Mouse (Mus musculus): ENCODE results near the gene Cdc6.
"Not testable (repeated sequence)": the region's sequence is repeated elsewhere in the genome, so short reads cannot be mapped to it uniquely, and the experiment has no call there.

Cdc6 gene

DNA sequence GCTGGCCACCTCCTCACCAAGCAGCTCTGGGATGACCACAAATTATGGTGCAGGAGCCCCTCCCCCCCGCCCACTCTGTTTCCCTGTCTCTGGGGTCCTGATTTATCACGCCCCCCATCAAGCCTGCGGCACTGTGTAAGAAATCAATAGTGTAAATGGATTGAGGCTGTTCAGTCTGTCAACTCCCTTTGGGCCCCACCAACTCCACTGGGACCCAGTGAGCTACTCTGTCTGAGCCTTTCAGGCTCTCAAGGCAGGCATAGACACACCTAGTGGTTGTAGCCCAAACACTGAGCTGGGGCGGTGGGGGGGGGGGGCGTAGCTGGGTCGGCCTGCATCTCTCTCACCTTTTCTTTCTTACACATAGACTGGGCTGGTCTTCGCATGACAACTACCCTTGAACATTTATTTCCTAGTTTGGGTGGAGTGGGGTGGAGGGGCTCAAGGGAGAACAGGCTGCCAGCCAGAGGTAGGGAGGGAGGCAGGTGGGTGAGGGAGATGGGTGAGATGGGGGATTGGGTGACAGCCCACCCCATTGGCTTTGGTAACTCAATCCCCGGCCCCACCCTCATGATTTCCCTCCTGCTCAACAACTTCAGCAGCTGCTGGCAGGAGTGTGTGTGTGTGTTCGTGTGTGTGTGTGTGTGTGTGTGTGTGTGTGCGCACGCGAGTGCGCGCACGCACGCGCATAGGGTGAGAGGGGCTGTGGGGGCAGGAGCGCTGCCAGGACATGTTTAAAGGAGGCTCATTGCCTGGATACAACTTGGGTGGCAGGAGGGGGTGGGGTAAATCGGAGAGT, 24.9 kb downstream of the Cdc6 start:
- no peak for DNase-seq

DNA sequence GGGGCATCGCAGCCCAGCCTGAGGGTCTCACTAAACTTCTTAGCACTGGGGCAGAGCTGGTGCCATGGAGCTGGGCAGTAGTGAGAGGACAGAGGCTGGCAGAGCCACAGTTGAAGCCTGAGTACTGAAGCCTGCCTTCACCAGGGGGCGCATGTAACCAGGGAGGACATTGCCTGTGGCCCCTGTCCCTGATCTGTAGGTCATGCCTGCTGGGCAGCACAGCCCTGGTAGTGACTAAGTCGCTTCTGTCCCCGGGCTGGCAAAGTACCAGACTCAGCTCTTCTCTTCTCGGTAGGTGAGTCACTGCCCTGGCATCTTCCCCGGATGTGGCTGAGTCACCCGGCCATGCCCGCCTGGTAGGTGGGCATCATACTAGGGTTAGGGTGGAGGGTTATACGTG, 25.6 kb downstream of the Cdc6 start:
- DNase-seq: peak; percentile 90

DNA sequence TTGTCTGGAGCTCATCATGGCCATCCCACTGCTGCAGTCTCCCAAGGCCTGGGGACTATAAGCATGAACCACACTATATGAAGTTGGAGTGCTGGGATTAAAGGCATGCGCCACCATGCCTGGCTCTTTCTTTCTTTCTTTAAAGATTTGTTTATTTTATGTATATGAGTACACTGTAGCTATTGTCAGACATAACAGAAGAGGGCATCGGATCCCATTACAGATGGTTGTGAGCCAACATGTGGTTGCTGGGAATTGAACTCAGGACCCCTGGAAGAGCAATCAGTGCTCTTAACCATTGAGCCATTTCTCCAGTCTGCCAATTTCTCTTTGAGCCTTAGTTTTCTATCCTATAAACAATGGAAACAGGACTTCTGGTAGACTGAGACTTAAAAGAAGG, 26.2 kb downstream of the Cdc6 start:
- not testable (repeated sequence) for DNase-seq

DNA sequence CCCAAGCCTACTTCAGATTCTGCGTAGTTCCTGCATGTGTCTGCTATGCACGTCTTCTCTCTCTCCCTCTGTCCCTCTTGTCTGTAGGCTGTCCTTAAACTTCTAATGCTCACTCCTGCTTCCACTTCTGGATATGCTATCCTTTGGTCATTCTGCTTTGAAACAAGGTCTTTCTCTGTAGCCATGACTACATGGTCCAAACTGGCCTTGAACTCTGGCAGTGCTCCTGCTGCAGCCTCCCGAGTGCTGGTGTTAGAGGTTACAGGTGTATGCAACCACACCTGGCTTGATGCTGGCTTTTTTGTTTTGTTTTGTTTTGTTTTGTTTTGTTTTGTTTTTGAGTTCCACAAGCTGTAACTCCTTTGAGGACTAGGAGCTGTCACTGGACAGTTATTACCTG, 26.8 kb downstream of the Cdc6 start:
- DNase-seq: no peak

DNA sequence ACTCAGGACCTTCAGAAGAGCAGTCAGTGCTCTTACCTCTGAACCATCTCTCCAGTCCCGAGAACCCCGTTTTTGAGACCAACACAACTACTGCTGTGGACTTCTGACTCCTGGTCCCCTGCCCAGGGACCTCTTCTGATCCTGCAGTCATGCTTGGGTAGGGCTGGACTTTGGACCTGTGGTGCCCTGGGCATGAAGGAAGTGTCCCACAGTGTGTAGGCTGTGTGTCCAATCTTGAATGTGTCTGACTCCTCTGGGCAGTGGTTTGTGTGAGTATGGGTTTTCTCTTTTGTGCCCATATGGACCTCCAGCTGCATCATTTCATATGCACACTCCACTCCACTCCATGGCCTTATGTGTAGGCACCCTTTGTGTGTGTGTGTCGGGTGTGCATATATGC, 27.5 kb downstream of the Cdc6 start:
- DNase-seq: no peak

DNA sequence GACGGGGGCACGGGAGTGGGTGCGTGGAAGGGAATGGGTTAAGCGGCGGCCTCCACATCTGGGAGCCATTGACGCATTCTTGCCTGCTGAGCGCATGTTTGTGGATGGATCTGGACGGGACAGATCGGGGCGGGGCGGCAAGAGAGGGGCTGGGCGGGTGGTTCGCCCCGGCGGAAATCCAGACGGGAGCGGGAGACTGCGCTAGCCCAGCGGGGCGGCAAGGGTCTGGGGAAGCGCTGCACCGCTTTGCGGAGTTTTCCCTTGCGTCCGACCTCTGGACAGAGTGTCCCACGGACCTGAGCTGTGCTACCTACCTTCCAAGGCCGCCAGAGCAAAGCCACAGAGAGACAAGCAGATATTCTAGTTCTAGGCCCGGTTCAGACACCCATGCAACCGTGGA, 28.6 kb downstream of the Cdc6 start:
- peak; percentile 89 for DNase-seq

DNA sequence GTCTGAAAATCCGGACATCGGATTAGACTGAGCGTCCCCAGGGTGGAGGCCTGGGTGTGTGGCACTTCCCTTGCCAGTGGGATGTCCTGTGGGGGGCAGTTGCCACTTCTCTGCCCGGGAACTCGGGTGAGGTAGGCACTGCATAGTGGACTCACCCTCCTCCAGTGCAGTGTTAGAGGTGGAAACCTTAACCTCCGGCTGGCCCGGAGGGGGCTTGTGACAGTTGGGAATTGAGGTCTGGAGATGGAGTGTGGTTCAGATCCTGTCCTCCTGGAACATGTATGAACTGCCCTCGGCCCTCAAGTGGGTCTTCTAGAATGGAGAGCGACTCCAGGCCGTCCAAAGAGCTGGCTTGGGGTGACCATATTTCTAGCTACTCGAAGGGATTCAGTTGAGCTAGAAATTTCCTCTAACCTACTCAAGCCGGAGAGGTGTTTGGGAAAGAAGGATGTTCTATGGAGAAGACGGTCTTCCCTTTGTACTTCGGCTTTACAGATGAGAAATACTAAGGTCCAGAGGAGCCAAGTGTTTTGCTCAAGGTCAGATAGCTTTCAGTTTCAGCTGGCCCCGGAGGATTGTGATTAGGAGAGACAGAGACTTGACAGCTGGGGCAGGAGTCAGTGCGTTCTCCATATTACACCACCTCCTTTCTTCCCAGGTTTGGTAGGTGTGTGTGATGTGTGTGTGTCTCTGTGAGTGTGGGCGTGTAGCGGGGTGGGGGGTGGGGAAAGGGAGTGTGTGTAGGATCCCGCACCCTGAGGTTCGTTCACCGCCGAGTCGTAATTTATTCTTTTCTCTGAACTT, 29.2 kb downstream of the Cdc6 start:
- DNase-seq: peak; percentile 81

DNA sequence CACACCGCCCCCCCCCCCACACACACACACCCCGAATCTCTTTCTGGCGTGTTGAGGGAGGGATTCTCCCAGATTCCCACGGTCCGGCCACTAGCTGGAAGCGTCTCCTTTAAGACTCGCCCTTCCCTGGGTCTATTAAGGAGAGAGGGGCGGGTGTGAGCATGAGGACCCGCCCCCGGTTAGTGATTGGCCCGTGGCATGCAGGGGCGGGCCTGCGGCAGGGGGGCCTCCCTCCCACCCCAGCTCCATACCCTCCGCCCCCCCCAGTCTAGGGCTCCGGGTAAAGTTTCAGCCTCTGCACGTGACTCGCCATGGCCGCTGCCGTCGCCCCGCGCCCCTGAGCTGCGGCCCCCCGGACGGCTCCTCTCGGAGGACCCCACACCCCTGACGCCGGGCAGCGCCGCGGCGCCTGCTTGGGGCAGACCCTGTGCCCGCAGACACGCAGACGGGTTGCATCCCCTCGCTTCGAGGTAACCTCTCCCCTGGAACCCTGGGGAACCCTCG, 29.9 kb downstream of the Cdc6 start:
- peak; percentile 96 for DNase-seq

DNA sequence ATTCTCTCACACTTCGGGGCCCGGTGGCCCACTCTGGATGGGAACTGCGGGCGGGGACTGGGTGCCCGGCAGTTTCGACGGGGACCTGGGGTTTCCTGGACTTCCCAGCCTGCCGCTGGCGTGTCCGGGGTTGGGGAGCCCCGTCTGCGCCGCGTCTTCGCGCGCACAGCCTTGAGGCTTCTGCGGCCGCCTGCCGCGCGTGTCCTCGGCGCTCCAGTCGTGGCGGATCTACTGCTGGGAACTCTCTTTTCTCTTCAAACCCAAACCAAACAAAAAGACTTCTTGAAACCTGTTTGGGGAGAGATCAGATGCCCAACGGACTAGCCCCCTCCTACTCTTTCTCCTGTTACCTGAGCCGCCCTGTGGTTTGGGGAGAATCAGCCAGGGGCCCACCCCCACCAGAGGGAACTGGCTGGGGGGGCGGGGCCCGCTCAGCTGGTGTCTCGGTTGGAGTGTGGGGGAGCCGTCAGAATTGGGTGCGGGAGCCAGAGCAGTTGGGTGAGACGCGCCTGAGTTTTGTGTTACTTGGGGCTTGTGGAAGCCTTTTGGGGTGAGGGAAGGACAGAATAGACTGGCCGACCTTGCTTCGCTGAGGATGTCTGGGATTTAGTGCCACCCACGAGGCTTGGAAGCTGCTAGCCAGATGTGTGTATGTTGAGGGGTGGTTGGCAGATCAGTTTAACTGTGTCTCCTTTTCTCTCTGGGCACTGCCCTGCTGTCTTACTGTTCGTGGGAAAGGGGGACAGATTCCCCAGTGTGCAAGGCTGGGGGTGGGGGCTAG, 30.5 kb downstream of the Cdc6 start:
- peak; percentile 78 for DNase-seq

DNA sequence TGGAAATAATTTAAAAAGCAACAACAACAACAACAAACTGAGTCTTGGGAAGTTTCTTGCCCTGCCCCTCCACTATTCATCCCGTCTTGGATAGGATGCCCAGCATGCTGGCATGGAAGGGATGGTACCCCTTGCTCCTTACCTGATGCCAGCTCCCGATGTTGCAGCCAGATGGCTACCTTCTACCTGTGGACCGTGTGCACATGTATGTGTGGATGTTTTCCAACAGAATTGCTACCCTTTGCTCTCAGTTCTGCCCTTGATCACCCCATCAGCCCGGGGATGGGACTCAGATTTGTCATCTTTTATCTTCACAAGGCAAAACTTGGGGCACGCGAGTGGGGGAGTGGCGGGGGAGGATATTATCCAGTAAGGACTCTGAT, 31.1 kb downstream of the Cdc6 start:
- no peak for DNase-seq

DNA sequence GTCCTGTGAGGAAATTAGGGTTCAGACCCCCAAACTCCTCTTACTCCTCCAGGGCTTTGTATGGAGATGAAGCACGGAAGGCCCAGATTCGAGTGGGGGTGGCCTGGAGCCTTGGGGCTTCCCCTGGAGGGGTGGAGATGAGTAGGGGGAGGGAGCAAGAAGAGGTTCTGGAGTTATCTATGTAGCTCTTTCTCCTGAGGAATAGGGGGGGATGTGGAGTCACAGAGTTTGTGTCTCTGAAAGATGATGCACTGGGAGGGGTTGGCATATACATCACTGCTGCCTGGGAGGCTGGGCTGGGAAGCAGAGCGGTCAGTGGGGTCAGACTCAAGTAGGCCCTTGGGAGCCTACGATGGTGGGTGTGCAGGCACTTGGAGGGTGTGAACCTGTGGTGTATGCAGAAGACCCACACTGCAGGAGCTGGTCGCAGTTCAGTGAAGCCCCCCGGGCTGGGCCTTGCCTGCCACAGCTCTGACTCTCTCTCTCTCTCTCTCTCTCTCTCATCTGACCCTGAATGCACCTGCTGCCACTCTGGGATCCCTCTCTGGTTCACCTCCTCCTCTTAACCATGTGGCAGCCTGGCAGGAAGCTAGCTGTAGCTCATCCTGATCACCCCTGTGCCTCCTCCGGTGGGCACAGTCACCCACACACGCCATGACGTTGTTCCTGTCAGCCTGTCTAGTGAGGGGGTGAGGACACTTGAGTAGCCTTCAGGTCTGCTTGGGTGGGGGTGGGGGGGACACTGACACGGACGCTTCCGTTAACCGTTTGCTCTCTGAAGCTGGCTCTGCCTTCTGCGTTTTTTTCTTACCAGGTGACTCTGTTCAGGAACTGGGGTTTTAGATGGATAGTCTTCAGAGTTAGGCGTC, 31.7 kb downstream of the Cdc6 start:
- DNase-seq: peak; percentile 54

DNA sequence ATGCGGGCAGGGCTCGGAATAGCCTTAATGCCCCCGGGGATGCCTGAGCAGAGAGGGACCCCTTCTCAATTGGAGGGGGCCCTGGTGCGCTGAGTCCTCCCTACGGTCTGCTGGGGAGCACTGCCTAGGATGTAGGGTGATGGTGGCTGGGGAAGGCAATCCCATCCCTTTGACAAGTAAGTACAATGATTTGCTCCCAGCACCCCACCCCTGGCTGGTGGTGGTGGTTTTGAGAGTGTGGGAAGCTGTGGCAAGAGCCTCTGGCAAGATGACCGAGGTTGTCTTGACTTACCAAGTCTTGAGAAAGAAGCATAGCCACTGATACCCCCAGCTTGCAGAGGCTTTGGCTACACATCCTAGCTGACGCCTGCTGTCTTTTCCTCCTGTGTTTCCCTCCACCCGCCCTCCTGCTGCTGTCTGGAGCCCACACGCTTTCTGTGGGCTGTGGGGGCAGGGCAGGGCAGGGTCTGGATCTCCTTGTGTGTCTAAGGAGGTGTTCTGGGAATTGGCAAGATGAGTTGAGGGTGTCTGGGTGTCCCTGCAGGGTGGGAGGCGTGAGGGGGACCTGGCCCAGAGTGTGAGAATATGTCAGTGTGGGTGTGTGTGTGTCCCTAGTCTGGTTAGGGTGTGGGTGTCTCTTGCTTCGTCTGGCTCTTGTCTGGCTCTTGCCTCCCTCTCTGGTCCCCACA, 32.5 kb downstream of the Cdc6 start:
- DNase-seq: peak; percentile 59

DNA sequence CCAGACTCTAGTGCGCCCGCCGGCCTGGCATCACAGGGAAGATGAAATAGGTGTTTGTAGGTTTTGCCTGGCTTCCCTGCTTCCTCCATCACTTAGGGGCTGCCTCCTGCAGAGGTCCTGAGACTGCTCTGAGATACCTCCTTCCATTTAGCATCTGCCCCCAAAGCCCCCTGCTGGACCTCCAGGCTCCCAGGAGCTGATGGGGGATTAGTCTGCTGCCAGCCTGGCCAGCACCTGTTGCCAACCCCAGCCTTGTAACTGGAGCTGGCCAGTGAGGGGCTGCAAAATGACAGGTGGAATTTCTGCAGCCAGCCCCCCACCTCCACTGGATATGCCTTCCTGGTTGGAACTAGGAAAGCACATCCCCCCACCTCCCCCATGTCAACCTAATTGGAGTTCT, 33.2 kb downstream of the Cdc6 start:
- no peak for DNase-seq

DNA sequence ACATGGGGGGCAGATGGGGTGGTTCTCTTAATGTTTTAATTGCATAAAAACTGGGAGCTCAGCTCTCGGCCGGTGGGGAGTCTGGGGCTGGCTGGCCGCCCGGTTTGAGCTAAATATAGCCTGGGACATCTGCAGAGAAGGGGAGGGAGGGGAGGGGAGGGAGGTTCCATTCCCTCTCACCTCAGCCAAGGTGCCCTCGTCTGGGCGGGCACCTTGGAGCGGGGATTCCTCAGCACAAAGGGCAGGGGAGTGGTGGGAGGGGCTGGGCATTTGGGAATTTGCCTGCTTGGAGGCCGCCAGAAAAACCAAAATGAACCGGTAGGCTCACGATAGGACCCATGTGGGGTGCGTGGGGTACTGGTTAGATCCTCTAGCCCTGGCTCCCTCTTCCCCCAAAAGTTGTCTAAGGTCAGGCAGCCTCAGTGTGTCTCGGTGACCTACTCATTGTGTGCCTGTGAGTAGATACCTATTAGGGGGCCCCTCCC, 33.8 kb downstream of the Cdc6 start:
- DNase-seq: peak; percentile 78

DNA sequence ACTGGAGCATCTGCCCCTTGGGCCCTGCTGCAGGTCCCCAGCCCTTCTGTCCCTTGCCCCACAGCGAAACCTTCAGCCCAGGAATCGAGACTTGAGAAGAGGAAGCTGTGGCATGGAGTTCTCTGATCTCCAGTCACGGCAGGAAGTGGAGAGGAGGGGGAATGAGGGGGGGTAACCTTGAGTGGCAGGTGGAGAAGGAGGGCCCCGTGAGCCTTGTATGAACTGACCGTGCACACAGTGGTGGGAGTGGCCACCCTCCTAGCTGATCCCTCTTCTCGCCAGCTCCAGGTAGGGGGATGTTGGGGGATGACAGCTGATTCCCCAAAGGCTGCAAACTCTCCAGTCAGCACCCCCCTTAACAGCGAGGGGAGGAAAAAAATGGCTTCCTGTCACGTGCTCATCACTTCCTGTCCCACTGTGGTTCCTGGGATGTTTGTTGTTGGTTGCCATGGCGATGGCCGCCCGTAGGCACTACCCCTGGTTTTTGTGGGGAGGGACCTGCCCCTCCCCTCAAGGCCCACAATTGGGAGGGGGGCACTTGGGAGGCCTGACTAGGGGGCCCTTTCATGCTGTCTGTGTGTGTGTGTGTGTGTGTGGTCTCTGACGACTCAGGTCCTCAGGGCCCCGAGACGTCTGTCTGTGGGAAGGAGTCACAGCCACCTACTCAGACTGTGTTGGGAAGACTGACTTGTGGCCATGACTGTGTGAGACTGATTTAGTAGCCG, 34.4 kb downstream of the Cdc6 start:
- DNase-seq: peak; percentile 96

DNA sequence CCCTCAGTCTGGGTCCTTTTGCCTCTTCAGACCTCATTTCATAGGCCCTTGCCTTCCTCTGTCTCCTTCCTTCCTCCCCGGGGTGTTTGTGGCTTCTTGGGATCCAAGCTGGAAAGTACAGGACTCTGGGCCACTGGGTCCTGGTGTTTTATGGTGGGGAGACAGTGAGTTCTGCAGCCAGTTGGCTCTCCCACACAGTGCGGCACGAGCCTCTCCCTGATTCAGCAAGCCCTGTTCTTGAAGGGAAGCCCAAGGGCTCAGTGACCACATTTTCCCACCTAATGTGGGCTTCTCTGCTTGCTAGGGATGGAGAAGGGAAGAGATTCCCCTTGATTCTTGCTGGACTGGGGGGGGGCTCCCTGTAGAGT, 34.9 kb downstream of the Cdc6 start:
- DNase-seq: no peak

DNA sequence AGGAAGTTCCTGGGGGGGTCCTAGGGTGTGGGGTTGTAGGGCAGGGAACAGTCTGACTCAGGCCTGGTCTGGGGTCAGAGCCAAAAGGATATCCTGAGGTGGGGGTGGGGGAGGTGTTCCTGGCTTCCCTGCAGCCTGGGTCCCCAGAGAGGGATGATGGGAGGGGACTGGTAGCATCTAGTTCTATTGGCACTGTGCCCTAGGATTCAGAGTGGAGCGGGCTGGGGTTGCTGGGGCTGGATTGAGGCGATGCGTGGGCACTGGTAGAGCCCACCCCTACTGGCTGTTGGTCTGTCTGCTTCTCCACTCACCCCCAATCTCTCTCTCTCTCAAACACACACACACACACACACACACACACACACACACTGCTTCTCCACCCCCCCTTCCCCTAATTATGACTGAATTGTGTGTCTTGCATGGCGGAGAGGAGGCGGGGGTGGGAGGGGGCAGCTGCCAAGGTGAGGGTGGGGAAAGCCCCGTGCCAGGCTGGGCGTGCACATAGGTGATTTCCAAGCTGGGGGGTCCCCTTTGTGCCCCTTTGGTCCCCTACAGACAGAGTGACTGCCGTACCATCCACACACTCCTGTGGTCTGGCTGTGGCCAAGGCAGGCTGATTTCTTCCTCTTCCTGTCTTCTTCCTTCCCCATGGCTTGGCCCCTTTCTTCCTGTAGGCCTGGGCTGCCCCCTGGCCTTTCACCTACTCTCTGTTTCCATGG, 35.5 kb downstream of the Cdc6 start:
- peak; percentile 88 for DNase-seq

DNA sequence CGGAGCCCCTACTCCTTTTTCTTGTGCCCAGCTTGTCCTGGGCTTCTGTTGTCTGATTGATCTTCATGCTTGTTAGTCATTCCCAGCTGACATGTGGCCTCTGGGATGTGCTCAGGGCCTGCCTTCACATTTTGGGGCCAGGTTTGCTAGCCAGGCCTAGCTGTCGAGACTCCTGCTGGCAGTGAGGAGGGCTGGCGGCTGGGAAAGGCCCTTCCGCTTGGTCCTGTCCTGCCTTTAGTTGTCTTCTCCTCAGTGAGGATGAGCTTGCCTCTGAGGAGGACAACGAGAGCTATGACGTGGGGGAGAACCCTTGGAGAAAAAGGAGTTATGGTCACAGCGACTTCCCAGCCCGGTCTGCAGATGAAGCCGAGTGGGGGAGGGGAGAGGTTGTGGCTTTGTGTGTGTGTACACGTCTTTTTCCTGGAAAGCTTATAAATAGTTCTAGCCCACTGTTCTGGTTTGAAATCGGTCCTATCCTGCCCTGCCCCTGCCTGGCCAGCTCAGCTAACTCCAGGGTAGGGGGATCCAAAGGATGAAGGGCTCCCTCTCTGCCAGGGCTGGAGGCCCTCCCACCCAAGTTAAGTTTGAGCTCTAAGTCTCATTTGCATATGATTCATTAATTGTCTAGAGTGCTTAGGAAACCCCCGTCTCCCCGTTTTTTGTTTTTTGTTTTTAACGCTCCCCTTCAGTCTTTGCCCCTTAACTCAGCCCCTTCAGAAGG, 36.3 kb downstream of the Cdc6 start:
- peak; percentile 80 for DNase-seq

DNA sequence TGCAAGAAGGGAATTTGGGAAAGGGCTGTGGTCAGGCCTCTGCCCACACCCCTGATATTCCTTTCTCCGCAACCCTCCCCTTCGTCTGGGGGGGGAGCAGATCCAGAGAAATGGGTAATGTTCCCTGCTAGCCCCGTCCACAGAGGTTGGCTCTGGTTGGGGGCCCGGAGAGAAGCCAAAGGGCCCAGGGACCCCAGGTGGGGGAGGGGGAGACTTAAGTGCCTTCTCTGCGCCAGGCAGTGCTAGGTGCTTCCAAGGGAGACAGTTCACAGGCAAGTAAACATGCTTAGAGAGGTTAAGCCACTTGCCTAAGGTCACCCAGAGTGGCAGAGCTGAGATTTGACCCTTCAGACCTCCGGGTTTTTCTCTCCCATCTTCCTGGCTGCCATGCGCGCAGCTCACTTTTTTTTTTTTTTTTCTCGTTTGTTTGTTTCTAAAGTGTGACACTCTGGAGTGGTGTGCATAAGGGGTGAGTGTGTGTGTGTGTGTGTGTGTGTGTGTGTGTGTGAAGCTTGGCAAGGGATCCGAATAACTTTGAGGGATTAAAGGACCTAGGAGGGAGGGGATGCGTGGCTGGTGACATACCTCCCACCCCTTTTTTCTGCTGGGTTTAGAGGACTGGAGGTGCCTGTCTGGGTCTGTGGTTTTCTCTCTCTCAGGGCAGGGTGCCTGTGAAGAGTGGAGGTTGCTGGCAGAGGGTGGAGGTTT, 37.5 kb downstream of the Cdc6 start:
- no peak for DNase-seq
